Mouse (Mus musculus): Measurements from ENCODE around the gene Zbtb16. TPM values are rescaled to one million over a fixed set of nuclear protein-coding genes. Genes with fewer than 3 reads are reported as not detected.

Zbtb16 gene
- polyA plus RNA-seq, 1 experiment from 2014 or later, result 1.00 TPM

DNA sequence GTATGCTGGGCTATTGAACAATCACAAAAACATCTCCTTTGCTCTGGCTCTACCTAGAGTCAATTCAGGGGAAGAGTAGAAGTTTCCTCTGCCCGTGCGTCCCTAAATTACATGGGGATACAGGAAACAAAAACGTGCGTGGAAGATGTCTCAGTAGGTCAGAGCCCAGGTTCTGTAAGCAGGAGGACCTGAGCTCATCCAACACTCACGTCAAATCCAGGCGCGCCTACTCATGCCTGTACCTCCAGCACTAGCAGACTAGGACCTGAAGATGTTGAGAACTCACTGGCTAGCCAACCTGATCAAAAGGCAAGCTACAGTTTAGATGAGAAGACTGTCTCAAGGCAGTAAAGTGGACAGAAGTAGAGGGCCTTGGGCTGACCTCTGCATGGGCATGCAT, 198.9 kb downstream of the Zbtb16 start:
- H3K36me3 ChIP-seq, result no peaks in the 10 kb centered on the region
- H3K9me3 ChIP-seq (replicated peaks), result no peaks in the 10 kb centered on the region
- H3K4me2 ChIP-seq, result no peak overlapping the region
- no peak overlapping the region for H3K27ac ChIP-seq (ENCODE audit: poor library complexity, severe bottlenecking)
- no peaks in the 10 kb centered on the region for H3K4me1 ChIP-seq (replicated peaks)
- 82% methylated on average over 7 of the region's 7 CpGs for WGBS
- no peak for ATAC-seq (ENCODE audit: insufficient number of reproducible peaks, low FRiP score)
- H3K9ac ChIP-seq, result no peak overlapping the region
- H3K27me3 ChIP-seq (replicated peaks), result peaks cover 30% of the 10 kb centered on the region
- H3K4me3 ChIP-seq, result no peak overlapping the region

DNA sequence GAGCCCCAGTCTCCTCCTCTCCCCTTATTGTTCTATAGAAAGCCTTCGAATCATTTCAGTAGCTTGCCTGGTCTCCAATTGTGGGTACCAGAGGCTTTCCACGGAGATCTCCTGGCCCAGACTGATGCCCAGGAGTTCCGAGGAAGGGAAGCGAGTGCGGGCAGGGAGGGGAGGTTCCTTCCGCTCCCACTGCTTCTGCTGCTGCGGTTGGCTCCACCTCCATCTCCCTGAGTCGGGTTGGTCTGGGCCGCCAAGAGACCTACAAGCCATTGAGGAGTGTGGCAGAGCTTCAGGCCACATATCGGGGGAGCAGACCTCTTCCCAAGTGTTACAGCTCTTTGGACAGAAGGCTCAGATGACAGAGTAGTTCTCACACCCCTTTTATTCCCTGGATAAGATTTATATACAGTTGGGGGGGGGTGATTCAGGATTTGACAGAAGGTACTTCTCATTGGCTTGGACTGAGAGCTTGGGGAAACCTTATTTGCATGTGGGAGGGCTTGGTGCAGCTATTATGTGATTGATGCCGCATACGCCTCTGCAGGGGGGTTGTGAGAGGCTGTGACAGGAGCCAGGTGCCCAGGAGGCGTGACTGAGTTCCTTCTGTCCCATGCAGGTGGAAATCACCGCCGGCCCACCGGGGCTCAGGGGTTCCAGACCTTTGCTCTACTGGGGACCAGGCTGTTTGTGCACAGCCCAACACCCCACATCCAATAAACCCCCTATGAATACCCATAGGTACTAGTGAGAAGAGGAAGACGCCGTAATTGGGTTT, 200.3 kb downstream of the Zbtb16 start:
- H3K4me2 ChIP-seq, result peak overlapping the region; percentile 52
- H3K4me1 ChIP-seq (replicated peaks), result no peaks in the 10 kb centered on the region
- H3K27me3 ChIP-seq (replicated peaks), result peaks cover 27% of the 10 kb centered on the region
- no peak for ATAC-seq (ENCODE audit: insufficient number of reproducible peaks, low FRiP score)
- no peaks in the 10 kb centered on the region for H3K36me3 ChIP-seq
- 34% methylated on average over 18 of the region's 18 CpGs for WGBS
- no peak overlapping the region for H3K9ac ChIP-seq
- H3K9me3 ChIP-seq (replicated peaks), result no peaks in the 10 kb centered on the region
- no peak overlapping the region for H3K4me3 ChIP-seq
- H3K27ac ChIP-seq (ENCODE audit: poor library complexity, severe bottlenecking), result no peak overlapping the region

DNA sequence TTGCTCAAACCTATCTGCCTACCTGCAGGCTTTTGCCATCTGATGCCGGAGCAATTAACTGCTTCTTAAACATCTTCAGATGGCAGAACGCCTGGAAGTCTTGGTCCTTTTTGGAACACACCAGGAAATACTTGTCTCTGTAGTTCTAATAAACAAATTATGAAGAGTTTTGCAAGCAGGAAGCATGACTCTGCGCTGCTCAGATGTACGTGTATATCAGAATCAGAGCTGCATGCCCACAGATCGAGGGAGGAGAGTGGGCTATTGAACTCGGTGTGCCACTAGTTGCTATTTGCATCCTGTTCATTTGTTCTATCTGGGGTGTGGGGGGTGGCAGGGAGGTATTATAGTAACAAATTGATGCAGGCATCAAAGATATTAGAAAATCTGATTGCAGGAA, 202.9 kb downstream of the Zbtb16 start:
- ATAC-seq (ENCODE audit: insufficient number of reproducible peaks, low FRiP score), result no peak
- Histone ChIP-seq H3K27me3 (replicated peaks) (peaks cover 24% of the 10 kb centered on the region), H3K9me3 (replicated peaks) (no peaks in the 10 kb centered on the region), H3K4me1 (replicated peaks) (no peaks in the 10 kb centered on the region), H3K4me2 (no peak overlapping the region), H3K27ac (ENCODE audit: poor library complexity, severe bottlenecking) (no peak overlapping the region), H3K9ac (no peak overlapping the region), H3K36me3 (no peaks in the 10 kb centered on the region), H3K4me3 (no peak overlapping the region)
- WGBS, result 84% methylated on average over 6 of the region's 6 CpGs

DNA sequence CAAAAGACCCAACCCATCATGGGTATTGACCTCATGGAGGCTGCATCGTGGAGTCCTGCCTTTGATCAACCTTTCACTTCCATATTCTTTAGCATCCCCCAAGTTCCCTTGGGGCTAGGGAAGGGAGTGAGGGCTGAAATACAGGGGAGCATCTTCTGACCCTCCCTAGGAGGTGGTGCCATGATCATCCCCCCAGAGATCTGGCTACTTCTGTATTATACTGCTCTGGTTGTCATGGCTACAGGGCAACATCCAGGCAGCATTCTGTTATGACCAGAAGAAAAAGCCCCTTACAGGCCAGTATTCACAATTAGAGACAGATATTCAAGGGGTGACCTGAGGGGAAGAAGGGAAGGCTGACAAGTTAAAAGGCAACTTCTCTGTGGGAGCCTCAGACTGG, 216.8 kb downstream of the Zbtb16 start:
- Histone ChIP-seq H3K36me3 (no peaks in the 10 kb centered on the region), H3K27me3 (replicated peaks) (peaks cover 20% of the 10 kb centered on the region), H3K4me1 (replicated peaks) (peaks cover 7% of the 10 kb centered on the region), H3K27ac (ENCODE audit: poor library complexity, severe bottlenecking) (no peak overlapping the region), H3K9ac (no peak overlapping the region), H3K4me2 (no peak overlapping the region), H3K9me3 (replicated peaks) (peaks cover 5% of the 10 kb centered on the region; the same call in 1 of the 2 replicates), H3K4me3 (no peak overlapping the region)
- 76% methylated on average over 1 of the region's 1 CpGs for WGBS
- ATAC-seq (ENCODE audit: insufficient number of reproducible peaks, low FRiP score), result no peak

DNA sequence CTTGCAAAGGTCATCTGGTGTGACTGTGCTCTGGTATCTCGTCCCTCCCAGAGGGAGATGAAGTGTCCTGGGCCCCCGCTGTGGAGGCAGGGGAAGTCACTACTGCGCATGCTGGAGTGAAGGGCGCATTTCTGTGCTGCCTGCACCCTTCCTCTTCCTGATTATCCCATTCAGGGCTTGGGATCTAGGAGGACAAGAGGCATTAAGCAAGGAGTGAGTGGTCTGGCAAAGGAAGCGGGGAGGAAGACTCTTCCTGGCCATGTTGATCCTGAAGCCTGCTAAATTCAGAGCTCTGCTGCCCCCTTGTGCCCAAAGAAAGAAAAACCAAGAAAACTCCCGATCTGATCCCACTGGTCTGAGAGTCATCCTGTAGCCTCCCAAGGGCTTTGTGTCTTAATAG, 217.4 kb downstream of the Zbtb16 start:
- Histone ChIP-seq H3K36me3 (no peaks in the 10 kb centered on the region), H3K4me2 (peak overlapping the region; percentile 67), H3K9me3 (replicated peaks) (peaks cover 5% of the 10 kb centered on the region; the same call in 1 of the 2 replicates), H3K4me3 (peak overlapping the region; percentile 32), H3K27ac (ENCODE audit: poor library complexity, severe bottlenecking) (no peak overlapping the region), H3K4me1 (replicated peaks) (peaks cover 7% of the 10 kb centered on the region), H3K9ac (no peak overlapping the region), H3K27me3 (replicated peaks) (peaks cover 20% of the 10 kb centered on the region)
- 10% methylated on average over 6 of the region's 6 CpGs for WGBS
- ATAC-seq (ENCODE audit: insufficient number of reproducible peaks, low FRiP score), result no peak

DNA sequence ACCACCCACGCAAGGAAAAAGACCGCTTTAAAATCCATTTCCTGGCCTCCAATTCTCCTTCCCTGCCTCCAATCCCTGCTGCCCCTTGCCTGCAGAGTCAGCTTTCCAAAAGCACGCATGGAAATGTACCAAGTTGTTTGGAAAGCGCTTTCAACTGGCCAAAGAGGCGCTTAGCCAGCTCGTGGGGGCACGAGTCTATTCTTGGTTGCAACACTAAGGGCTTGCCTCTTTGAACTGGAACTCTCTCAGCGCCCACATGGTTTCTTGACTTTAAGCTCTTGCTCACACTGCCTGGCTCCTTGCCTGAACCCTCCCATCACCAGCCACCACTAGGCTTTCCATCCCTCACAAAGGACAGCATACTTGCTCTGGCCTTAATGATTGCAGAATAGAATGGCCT, 217.9 kb downstream of the Zbtb16 start:
- Histone ChIP-seq H3K36me3 (no peaks in the 10 kb centered on the region), H3K27ac (ENCODE audit: poor library complexity, severe bottlenecking) (no peak overlapping the region), H3K9ac (no peak overlapping the region), H3K4me1 (replicated peaks) (peaks cover 7% of the 10 kb centered on the region), H3K9me3 (replicated peaks) (peaks cover 5% of the 10 kb centered on the region; the same call in 1 of the 2 replicates), H3K27me3 (replicated peaks) (peaks cover 20% of the 10 kb centered on the region), H3K4me3 (no peak overlapping the region), H3K4me2 (peak overlapping the region; percentile 67)
- ATAC-seq (ENCODE audit: insufficient number of reproducible peaks, low FRiP score), result no peak
- WGBS, result 56% methylated on average over 8 of the region's 8 CpGs

DNA sequence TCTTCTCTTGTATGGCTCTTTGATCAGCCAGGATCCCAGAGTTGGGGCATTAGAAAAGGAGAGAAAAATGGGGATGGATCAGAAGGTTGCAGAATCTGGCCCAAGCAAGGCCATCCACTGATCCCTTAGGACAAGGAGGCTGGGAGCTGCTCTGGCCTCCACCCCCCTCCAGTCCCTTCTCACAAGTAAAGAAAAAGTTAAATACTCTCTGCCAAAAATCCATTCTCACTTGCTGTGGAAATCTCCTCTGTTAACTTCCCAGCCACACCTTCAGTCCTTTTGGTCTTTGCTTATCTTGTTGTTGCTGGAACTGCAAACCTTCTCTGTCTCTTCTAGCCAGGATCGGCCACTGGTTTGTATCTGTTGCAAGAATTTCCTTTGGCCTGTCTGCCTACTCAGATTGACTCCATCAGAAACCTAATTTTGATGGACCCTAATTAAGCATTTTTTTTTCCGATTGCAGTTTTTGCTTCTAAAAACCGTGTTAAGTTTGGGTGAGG, 218.5 kb downstream of the Zbtb16 start:
- Histone ChIP-seq H3K9me3 (replicated peaks) (no peaks in the 10 kb centered on the region), H3K27me3 (replicated peaks) (peaks cover 20% of the 10 kb centered on the region), H3K9ac (no peak overlapping the region), H3K4me3 (no peak overlapping the region), H3K4me2 (no peak overlapping the region), H3K27ac (ENCODE audit: poor library complexity, severe bottlenecking) (no peak overlapping the region), H3K36me3 (no peaks in the 10 kb centered on the region), H3K4me1 (replicated peaks) (peaks cover 7% of the 10 kb centered on the region)
- ATAC-seq (ENCODE audit: insufficient number of reproducible peaks, low FRiP score), result no peak
- WGBS, result 52% methylated on average over 3 of the region's 3 CpGs

DNA sequence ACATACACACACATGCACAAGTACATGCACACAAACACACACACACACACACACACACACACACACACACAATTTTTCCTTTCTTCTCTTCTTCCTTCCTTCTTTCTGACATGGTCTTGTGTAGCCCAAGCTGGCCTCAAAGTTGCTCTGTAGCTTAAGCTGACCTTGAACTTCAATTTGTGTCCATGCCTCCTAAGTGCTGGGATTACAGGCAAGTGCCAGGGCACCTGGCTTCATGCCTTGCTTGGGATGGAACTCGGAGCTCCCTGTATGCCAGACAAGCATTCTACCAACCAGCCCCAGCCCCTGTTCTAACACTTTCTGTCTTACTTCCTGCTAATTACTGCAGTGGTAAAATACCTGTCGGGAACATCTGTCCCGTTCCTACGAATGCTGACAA, 222.8 kb downstream of the Zbtb16 start:
- Histone ChIP-seq H3K4me2 (no peak overlapping the region), H3K4me1 (replicated peaks) (peaks cover 4% of the 10 kb centered on the region), H3K9ac (no peak overlapping the region), H3K27ac (ENCODE audit: poor library complexity, severe bottlenecking) (no peak overlapping the region), H3K9me3 (replicated peaks) (no peaks in the 10 kb centered on the region), H3K27me3 (replicated peaks) (no peaks in the 10 kb centered on the region), H3K36me3 (no peaks in the 10 kb centered on the region), H3K4me3 (no peak overlapping the region)
- no peak for ATAC-seq (ENCODE audit: insufficient number of reproducible peaks, low FRiP score)
- WGBS, result 76% methylated on average over 4 of the region's 4 CpGs

DNA sequence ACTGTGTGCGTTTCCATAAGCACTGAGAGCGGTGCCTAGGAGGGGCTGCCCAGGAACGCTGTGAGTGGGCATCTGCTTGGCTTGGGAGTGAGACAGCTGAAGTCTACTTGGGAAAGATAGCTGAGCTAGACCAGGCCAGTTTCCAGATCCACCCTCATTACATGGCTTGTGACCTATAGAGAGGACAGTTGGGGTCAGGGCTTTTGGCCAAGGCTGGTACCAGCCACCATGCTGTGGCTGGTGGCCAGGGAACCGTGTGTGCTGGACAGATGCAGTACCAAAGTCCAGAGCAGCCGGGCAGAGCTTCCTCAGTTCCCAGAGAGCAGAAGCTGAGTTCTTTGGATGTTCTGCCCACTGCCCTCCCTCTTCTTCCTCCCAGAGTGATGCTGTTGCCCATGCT, 223.5 kb downstream of the Zbtb16 start:
- WGBS, result 73% methylated on average over 5 of the region's 5 CpGs
- no peak overlapping the region for H3K27ac ChIP-seq (ENCODE audit: poor library complexity, severe bottlenecking)
- H3K36me3 ChIP-seq, result no peaks in the 10 kb centered on the region
- no peak for ATAC-seq (ENCODE audit: insufficient number of reproducible peaks, low FRiP score)
- H3K4me1 ChIP-seq (replicated peaks), result no peaks in the 10 kb centered on the region
- no peak overlapping the region for H3K4me2 ChIP-seq
- H3K9me3 ChIP-seq (replicated peaks), result no peaks in the 10 kb centered on the region
- no peak overlapping the region for H3K9ac ChIP-seq
- no peak overlapping the region for H3K4me3 ChIP-seq
- no peaks in the 10 kb centered on the region for H3K27me3 ChIP-seq (replicated peaks)

DNA sequence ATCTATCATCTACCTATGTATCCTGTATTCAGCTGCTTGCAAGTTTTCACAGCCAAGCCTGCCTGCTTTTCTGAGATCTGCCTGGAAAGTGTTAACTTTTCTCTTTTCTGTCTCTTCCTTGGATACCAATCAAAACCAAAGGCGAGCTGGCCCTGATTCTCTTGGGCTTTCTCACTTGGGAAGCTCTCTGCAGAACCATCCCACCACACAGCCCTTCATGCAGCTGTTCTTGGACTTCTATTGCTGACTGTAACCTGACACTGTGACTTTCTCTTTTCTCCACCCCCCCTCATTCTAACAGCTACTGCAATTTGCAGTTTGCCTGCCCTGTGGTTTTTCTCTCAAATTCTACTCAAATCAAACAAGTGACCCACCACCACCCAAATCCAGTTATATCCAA, 225.0 kb downstream of the Zbtb16 start:
- no peak overlapping the region for H3K4me2 ChIP-seq
- no peaks in the 10 kb centered on the region for H3K4me1 ChIP-seq (replicated peaks)
- no peak overlapping the region for H3K4me3 ChIP-seq
- no peak overlapping the region for H3K27ac ChIP-seq (ENCODE audit: poor library complexity, severe bottlenecking)
- WGBS, result 29% methylated on average over 1 of the region's 1 CpGs
- no peak for ATAC-seq (ENCODE audit: insufficient number of reproducible peaks, low FRiP score)
- no peaks in the 10 kb centered on the region for H3K9me3 ChIP-seq (replicated peaks)
- no peaks in the 10 kb centered on the region for H3K27me3 ChIP-seq (replicated peaks)
- H3K36me3 ChIP-seq, result no peaks in the 10 kb centered on the region
- no peak overlapping the region for H3K9ac ChIP-seq

DNA sequence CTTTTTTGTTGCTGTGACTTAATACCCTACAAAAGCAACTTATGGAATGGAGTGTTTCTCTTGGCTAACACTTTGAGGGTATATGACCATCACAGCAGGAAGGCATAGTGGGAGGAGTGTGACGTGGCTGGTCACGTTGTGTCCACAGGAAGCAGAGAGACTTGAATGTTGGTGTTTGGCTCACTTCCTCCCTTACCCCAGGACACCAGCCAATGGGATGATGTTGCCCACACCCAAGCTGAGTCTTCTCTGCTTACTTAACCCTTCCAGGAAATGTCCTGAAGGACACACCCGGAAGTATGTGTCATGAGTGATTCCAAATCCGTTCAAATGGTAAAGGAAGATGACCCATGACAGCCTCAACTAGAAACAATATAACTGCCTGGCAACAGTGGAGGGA, 226.3 kb downstream of the Zbtb16 start:
- ATAC-seq (ENCODE audit: insufficient number of reproducible peaks, low FRiP score), result no peak
- 69% methylated on average over 4 of the region's 4 CpGs for WGBS

DNA sequence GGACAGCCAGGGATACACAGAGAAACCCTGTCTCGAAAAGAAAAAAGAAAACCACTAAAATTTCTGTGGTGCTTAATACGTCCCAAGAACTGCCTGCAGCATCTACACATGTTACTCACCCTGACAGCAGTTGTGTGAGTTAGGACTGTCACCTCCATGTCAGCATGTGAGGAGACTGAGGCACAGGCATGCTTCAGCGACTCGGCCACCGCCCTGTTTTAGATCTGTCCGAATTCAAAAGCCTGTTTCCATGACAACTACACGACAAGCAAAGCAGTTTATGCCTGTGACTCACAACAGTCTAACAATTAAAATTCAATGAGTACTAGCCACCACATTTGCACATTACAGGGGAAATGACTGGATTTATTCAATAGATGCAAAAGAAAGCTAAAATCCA, 228.6 kb downstream of the Zbtb16 start:
- WGBS, result 70% methylated on average over 7 of the region's 7 CpGs
- H3K9me3 ChIP-seq (replicated peaks), result no peaks in the 10 kb centered on the region
- H3K4me3 ChIP-seq, result no peak overlapping the region
- no peak overlapping the region for H3K9ac ChIP-seq
- no peak overlapping the region for H3K27ac ChIP-seq (ENCODE audit: poor library complexity, severe bottlenecking)
- no peaks in the 10 kb centered on the region for H3K36me3 ChIP-seq
- no peaks in the 10 kb centered on the region for H3K27me3 ChIP-seq (replicated peaks)
- no peaks in the 10 kb centered on the region for H3K4me1 ChIP-seq (replicated peaks)
- no peak overlapping the region for H3K4me2 ChIP-seq
- no peak for ATAC-seq (ENCODE audit: insufficient number of reproducible peaks, low FRiP score)

More for the DNA sequence above, 226.3 kb downstream of the Zbtb16 start:
- Histone ChIP-seq H3K36me3 (no peaks in the 10 kb centered on the region), H3K27me3 (replicated peaks) (no peaks in the 10 kb centered on the region), H3K4me2 (no peak overlapping the region), H3K4me1 (replicated peaks) (no peaks in the 10 kb centered on the region), H3K9me3 (replicated peaks) (no peaks in the 10 kb centered on the region), H3K9ac (no peak overlapping the region), H3K27ac (ENCODE audit: poor library complexity, severe bottlenecking) (no peak overlapping the region), H3K4me3 (no peak overlapping the region)

Measured in heart, embryonic 12.5 days (tissue).